In genomic region chr8:125052026-125052425, GRCm38 (mm10) we compare ENCODE assay signal across 9 mouse cellular contexts. TPM values are rescaled to one million over a fixed set of nuclear protein-coding genes. Genes with fewer than 3 reads are reported as not detected.
DNase-seq lines count a peak whose midpoint lies in the region; ATAC-seq and TF ChIP-seq lines count a peak whose summit lies in the region.
"Had no signal": no experiment of that assay in that cellular context is flagged by ENCODE, and none has a peak within 500 bp of the region (broad histone marks: within the 10 kb centered on the region; RNA-seq: fewer than 3 reads in every experiment).

No protein-coding gene starts in this region.

- H3K4me3 ChIP-seq in forebrain, embryonic 10.5 days, result no peak overlapping the region
- H3K4me3 ChIP-seq in forebrain, embryonic 16.5 days (replicated peaks; ENCODE audit: low read length), result no peak overlapping the region
- H3K4me3 ChIP-seq in bone marrow macrophage, adult 2 months (ENCODE audit: insufficient read depth, low read length), result no peak overlapping the region

- TF ChIP-seq POLR2A in bone marrow macrophage, adult 2 months (IDR thresholded peaks at IDR 0.05; ENCODE audit: borderline replicate concordance, low read depth, low read length), result no peak

- H3K36me3 ChIP-seq in forebrain, embryonic 10.5 days (replicated peaks), result no peaks in the 10 kb centered on the region
- H3K36me3 ChIP-seq in forebrain, embryonic 16.5 days (ENCODE audit: control insufficient read depth, insufficient read depth), result no peaks in the 10 kb centered on the region
- H3K36me3 ChIP-seq: G1E had no signal

- no peak overlapping the region for H3K9ac ChIP-seq in forebrain, embryonic 16.5 days (replicated peaks; ENCODE audit: low read depth, low read length)

- H3K9me3 ChIP-seq in forebrain, embryonic 10.5 days, result peaks cover 7% of the 10 kb centered on the region
- H3K9me3 ChIP-seq in forebrain, embryonic 16.5 days (ENCODE audit: control insufficient read depth, low read length), result no peaks in the 10 kb centered on the region

- WGBS in forebrain, embryonic 10.5 days, result 45% methylated on average over 2 of the region's 2 CpGs
- 31% methylated on average over 2 of the region's 2 CpGs for WGBS in forebrain, embryonic 16.5 days

- peaks cover 15% of the 10 kb centered on the region for H3K4me1 ChIP-seq in forebrain, embryonic 10.5 days
- peaks cover 9% of the 10 kb centered on the region for H3K4me1 ChIP-seq in forebrain, embryonic 16.5 days (replicated peaks; ENCODE audit: control insufficient read depth, insufficient read depth, low read length)
- 0 out of 2 replicates have a peak, but pooled peaks cover 3% of the 10 kb centered on the region for H3K4me1 ChIP-seq in bone marrow macrophage, adult 2 months (ENCODE audit: control insufficient read depth, insufficient read depth, low read length)

- ATAC-seq in forebrain, embryonic 16.5 days, result no peak
- peak; percentile 43; the same call in 1 of the 2 replicates for ATAC-seq in frontal cortex, adult (ENCODE audit: low TSS enrichment)

- H3K27ac ChIP-seq in forebrain, embryonic 10.5 days, result no peak overlapping the region
- no peak overlapping the region for H3K27ac ChIP-seq in forebrain, embryonic 16.5 days (ENCODE audit: low read length)
- no peak overlapping the region for H3K27ac ChIP-seq in bone marrow macrophage, adult 2 months (ENCODE audit: insufficient read depth, low read depth, low read length)

- peak; percentile 71 for DNase-seq in forebrain, embryonic 10.5 days (ENCODE audit: extremely low spot score, low spot score)
- peak; percentile 85 for DNase-seq in CD4-positive, CD25-positive, alpha-beta regulatory T cell, adult 2 months (ENCODE audit: low read depth, low spot score)
- DNase-seq in kidney, postnatal 36 days, result peak; percentile 58 to 91
- DNase-seq in lung, postnatal 4 days, result peak; percentile 70 to 82
- DNase-seq in spleen, postnatal 14 days (ENCODE audit: low spot score in 2 of 2), result peak; percentile 41 to 68

- peaks cover 41% of the 10 kb centered on the region for H3K27me3 ChIP-seq in forebrain, embryonic 10.5 days (ENCODE audit: poor library complexity, severe bottlenecking)
- H3K27me3 ChIP-seq in forebrain, embryonic 16.5 days (replicated peaks; ENCODE audit: control insufficient read depth, insufficient read depth, low read length), result peaks cover 26% of the 10 kb centered on the region

- H3K4me2 ChIP-seq in forebrain, embryonic 16.5 days (ENCODE audit: low read length), result no peak overlapping the region

- peak; percentile 91 for TF ChIP-seq CTCF in bone marrow macrophage, adult 2 months (IDR thresholded peaks at IDR 0.05; ENCODE audit: low read depth, low read length)

RNA-seq across cellular contexts. Expression of gene Disc1, which starts 2.0 kb away (rescaled TPM):
- polyA plus RNA-seq in forebrain, embryonic 10.5 days (2016; fragmentation: Nextera tagmentation; extraction: Ambion mirVana), result 1.3 and 1.4 TPM in 2 replicates
- 1.0 and 1.1 TPM in 2 replicates for polyA plus RNA-seq in forebrain, embryonic 16.5 days (2015; fragmentation: Nextera tagmentation; extraction: Ambion mirVana)
- polyA plus RNA-seq in bone marrow macrophage, adult 2 months (2012; ENCODE audit: insufficient read depth, insufficient read length, missing spikeins), result 2.8 and 4.1 TPM in 2 replicates
- polyA plus RNA-seq: G1E had no signal

RNA-seq across cellular contexts. Expression of gene Tsnax, which starts 39.2 kb away (rescaled TPM):
- 125 and 133 TPM in 2 replicates for polyA plus RNA-seq in forebrain, embryonic 10.5 days (2016; fragmentation: Nextera tagmentation; extraction: Ambion mirVana)
- 158 and 162 TPM in 2 replicates for polyA plus RNA-seq in forebrain, embryonic 16.5 days (2015; fragmentation: Nextera tagmentation; extraction: Ambion mirVana)
- 32.7 and 36.9 TPM in 2 replicates for polyA plus RNA-seq in bone marrow macrophage, adult 2 months (2012; ENCODE audit: insufficient read depth, insufficient read length, missing spikeins)
